Mouse (Mus musculus): ENCODE results near the gene Gm17651. TPM values are rescaled to one million over a fixed set of nuclear protein-coding genes. Genes with fewer than 3 reads are reported as not detected.

Gm17651 gene
- polyA plus RNA-seq, 1 experiment from 2014 or later = not detected

GRCm38 (mm10) chr3:97691443-97692017 lies 17.0 kb upstream of the Gm17651 start:
- WGBS = 79% methylated on average over 12 of the region's 12 CpGs
- H3K9ac ChIP-seq (ENCODE audit: low read depth, low read length) = no peak overlapping the region
- no peak for ATAC-seq
- no peak overlapping the region for H3K27ac ChIP-seq (ENCODE audit: low read depth, low read length)
- no peaks in the 10 kb centered on the region for H3K4me1 ChIP-seq (replicated peaks; ENCODE audit: control insufficient read depth, insufficient read depth, low read length)
- no peaks in the 10 kb centered on the region for H3K9me3 ChIP-seq (ENCODE audit: control insufficient read depth)
- no peak overlapping the region for H3K4me3 ChIP-seq (ENCODE audit: low read depth, low read length)
- H3K27me3 ChIP-seq (replicated peaks; ENCODE audit: control insufficient read depth, insufficient read depth, low read length) = no peaks in the 10 kb centered on the region
- no peak for TF ChIP-seq CTCF (IDR thresholded peaks at IDR 0.05; ENCODE audit: low read depth)
- no peaks in the 10 kb centered on the region; the same call in 1 of the 2 replicates for H3K36me3 ChIP-seq (ENCODE audit: control insufficient read depth, insufficient read depth)
- peak overlapping the region; percentile 53 for H3K4me2 ChIP-seq (replicated peaks; ENCODE audit: low read depth)

GRCm38 (mm10) chr3:97690590-97690989 lies 16.1 kb upstream of the Gm17651 start:
- ATAC-seq = no peak
- no peak for TF ChIP-seq CTCF (IDR thresholded peaks at IDR 0.05; ENCODE audit: low read depth)
- no peak overlapping the region for H3K4me3 ChIP-seq (ENCODE audit: low read depth, low read length)
- H3K4me2 ChIP-seq (replicated peaks; ENCODE audit: low read depth) = peak overlapping the region; percentile 53
- H3K27me3 ChIP-seq (replicated peaks; ENCODE audit: control insufficient read depth, insufficient read depth, low read length) = no peaks in the 10 kb centered on the region
- H3K4me1 ChIP-seq (replicated peaks; ENCODE audit: control insufficient read depth, insufficient read depth, low read length) = no peaks in the 10 kb centered on the region
- no peak overlapping the region for H3K27ac ChIP-seq (ENCODE audit: low read depth, low read length)
- 38% methylated on average over 7 of the region's 7 CpGs for WGBS
- no peak overlapping the region for H3K9ac ChIP-seq (ENCODE audit: low read depth, low read length)
- H3K36me3 ChIP-seq (ENCODE audit: control insufficient read depth, insufficient read depth) = no peaks in the 10 kb centered on the region; the same call in 1 of the 2 replicates
- H3K9me3 ChIP-seq (ENCODE audit: control insufficient read depth) = no peaks in the 10 kb centered on the region

- no peak overlapping the region for H3K27ac ChIP-seq (ENCODE audit: low read depth, low read length)
- ATAC-seq = no peak
- WGBS = 69% methylated on average over 2 of the region's 2 CpGs
Measured at GRCm38 (mm10) chr3:97689289-97689688, 14.8 kb upstream of the Gm17651 start.

GRCm38 (mm10) chr3:97686372-97687117 lies 12.1 kb upstream of the Gm17651 start:
- Histone ChIP-seq H3K9ac (ENCODE audit: low read depth, low read length) (no peak overlapping the region), H3K36me3 (ENCODE audit: control insufficient read depth, insufficient read depth) (no peaks in the 10 kb centered on the region), H3K27me3 (replicated peaks; ENCODE audit: control insufficient read depth, insufficient read depth, low read length) (no peaks in the 10 kb centered on the region), H3K9me3 (ENCODE audit: control insufficient read depth) (no peaks in the 10 kb centered on the region), H3K4me3 (ENCODE audit: low read depth, low read length) (no peak overlapping the region), H3K27ac (ENCODE audit: low read depth, low read length) (no peak overlapping the region), H3K4me2 (replicated peaks; ENCODE audit: low read depth) (no peak overlapping the region), H3K4me1 (replicated peaks; ENCODE audit: control insufficient read depth, insufficient read depth, low read length) (peaks cover 6% of the 10 kb centered on the region; the same call in 1 of the 2 replicates)
- WGBS = 81% methylated on average over 4 of the region's 4 CpGs
- ATAC-seq = no peak
- no peak for TF ChIP-seq CTCF (IDR thresholded peaks at IDR 0.05; ENCODE audit: low read depth)

More at GRCm38 (mm10) chr3:97689289-97689688, 14.8 kb upstream of the Gm17651 start:
- Histone ChIP-seq H3K9ac (ENCODE audit: low read depth, low read length) (no peak overlapping the region), H3K4me3 (ENCODE audit: low read depth, low read length) (no peak overlapping the region), H3K4me1 (replicated peaks; ENCODE audit: control insufficient read depth, insufficient read depth, low read length) (no peaks in the 10 kb centered on the region), H3K36me3 (ENCODE audit: control insufficient read depth, insufficient read depth) (no peaks in the 10 kb centered on the region; the same call in 1 of the 2 replicates), H3K27me3 (replicated peaks; ENCODE audit: control insufficient read depth, insufficient read depth, low read length) (no peaks in the 10 kb centered on the region), H3K9me3 (ENCODE audit: control insufficient read depth) (no peaks in the 10 kb centered on the region), H3K4me2 (replicated peaks; ENCODE audit: low read depth) (no peak overlapping the region)
- TF ChIP-seq CTCF (IDR thresholded peaks at IDR 0.05; ENCODE audit: low read depth) = no peak

GRCm38 (mm10) chr3:97683560-97684195 lies 9.2 kb upstream of the Gm17651 start:
- H3K9me3 ChIP-seq (ENCODE audit: control insufficient read depth) = no peaks in the 10 kb centered on the region
- WGBS = 12% methylated on average over 16 of the region's 16 CpGs
- H3K9ac ChIP-seq (ENCODE audit: low read depth, low read length) = no peak overlapping the region
- TF ChIP-seq CTCF (IDR thresholded peaks at IDR 0.05; ENCODE audit: low read depth) = no peak
- peaks cover 6% of the 10 kb centered on the region; the same call in 1 of the 2 replicates for H3K4me1 ChIP-seq (replicated peaks; ENCODE audit: control insufficient read depth, insufficient read depth, low read length)
- no peak overlapping the region for H3K27ac ChIP-seq (ENCODE audit: low read depth, low read length)
- H3K4me2 ChIP-seq (replicated peaks; ENCODE audit: low read depth) = peak overlapping the region; percentile 48
- H3K4me3 ChIP-seq (ENCODE audit: low read depth, low read length) = peak overlapping the region; percentile 7; the same call in 1 of the 2 replicates
- ATAC-seq = peak; percentile 63
- no peaks in the 10 kb centered on the region for H3K36me3 ChIP-seq (ENCODE audit: control insufficient read depth, insufficient read depth)
- H3K27me3 ChIP-seq (replicated peaks; ENCODE audit: control insufficient read depth, insufficient read depth, low read length) = no peaks in the 10 kb centered on the region

GRCm38 (mm10) chr3:97682576-97682975 lies 8.1 kb upstream of the Gm17651 start:
- Histone ChIP-seq H3K27ac (ENCODE audit: low read depth, low read length) (no peak overlapping the region), H3K4me2 (replicated peaks; ENCODE audit: low read depth) (peak overlapping the region; percentile 78), H3K4me3 (ENCODE audit: low read depth, low read length) (peak overlapping the region; percentile 37; the same call in 1 of the 2 replicates), H3K9me3 (ENCODE audit: control insufficient read depth) (no peaks in the 10 kb centered on the region), H3K27me3 (replicated peaks; ENCODE audit: control insufficient read depth, insufficient read depth, low read length) (no peaks in the 10 kb centered on the region), H3K4me1 (replicated peaks; ENCODE audit: control insufficient read depth, insufficient read depth, low read length) (peaks cover 6% of the 10 kb centered on the region; the same call in 1 of the 2 replicates), H3K36me3 (ENCODE audit: control insufficient read depth, insufficient read depth) (no peaks in the 10 kb centered on the region), H3K9ac (ENCODE audit: low read depth, low read length) (no peak overlapping the region)
- ATAC-seq = no peak
- no peak for TF ChIP-seq CTCF (IDR thresholded peaks at IDR 0.05; ENCODE audit: low read depth)
- WGBS = 36% methylated on average over 5 of the region's 5 CpGs
